Mouse (Mus musculus) activated CD4-positive, CD25-positive, alpha-beta regulatory T cell, adult 4 months (primary cell): ENCODE data around the gene Uvssa. TPM values are rescaled to one million over a fixed set of nuclear protein-coding genes. Genes with fewer than 3 reads are reported as not detected.
"Not testable (repeated sequence)": the region's sequence is repeated elsewhere in the genome, so short reads cannot be mapped to it uniquely, and the experiment has no call there.

Source experiments
- ATAC-seq: one replicate; pipeline ENCODE4 v1.8.0; 2017
- polyA plus RNA-seq, 2 experiments: library from polyadenylated mRNA; unstranded; fragments of 100-300 nt; shearing (Covaris generic); gene quantifications; one replicate each; pipeline ENCODE4 v1.2.1; 2017

Gene Uvssa
- polyA plus RNA-seq = 10 to 100 TPM; 15.5 to 20.3 TPM

DNA sequence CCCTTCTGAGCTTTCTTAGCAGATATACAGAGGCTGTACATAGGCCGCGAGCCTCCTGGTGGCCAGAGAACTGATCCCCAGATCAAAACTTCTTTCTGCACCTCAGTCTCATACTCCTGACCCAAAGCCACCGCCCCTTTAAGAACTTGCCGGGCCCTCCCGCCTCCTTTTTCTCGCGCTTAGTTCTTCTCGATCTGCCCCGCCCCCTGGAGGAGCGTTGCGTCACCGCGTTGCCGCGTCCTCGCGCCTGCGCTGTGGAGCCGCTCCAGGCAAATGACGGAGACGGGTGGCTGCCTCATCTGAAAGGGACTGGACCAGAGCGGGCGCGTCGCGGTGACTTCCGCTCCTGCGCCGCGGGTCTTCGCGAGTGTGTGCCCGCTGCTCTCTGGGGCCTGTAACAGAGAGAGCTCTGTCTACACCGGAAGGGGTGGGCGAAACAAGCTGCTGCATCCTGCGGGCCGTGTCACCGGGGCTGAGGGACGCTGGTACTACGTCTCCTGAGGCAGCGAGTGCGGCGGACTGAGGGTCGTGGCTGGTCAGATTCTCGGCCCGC is at the start of gene Uvssa:
Uvssa (plus strand) TSS at position 248 of the 553 bp plus-strand sequence.
- ATAC-seq = peak; percentile 95

DNA sequence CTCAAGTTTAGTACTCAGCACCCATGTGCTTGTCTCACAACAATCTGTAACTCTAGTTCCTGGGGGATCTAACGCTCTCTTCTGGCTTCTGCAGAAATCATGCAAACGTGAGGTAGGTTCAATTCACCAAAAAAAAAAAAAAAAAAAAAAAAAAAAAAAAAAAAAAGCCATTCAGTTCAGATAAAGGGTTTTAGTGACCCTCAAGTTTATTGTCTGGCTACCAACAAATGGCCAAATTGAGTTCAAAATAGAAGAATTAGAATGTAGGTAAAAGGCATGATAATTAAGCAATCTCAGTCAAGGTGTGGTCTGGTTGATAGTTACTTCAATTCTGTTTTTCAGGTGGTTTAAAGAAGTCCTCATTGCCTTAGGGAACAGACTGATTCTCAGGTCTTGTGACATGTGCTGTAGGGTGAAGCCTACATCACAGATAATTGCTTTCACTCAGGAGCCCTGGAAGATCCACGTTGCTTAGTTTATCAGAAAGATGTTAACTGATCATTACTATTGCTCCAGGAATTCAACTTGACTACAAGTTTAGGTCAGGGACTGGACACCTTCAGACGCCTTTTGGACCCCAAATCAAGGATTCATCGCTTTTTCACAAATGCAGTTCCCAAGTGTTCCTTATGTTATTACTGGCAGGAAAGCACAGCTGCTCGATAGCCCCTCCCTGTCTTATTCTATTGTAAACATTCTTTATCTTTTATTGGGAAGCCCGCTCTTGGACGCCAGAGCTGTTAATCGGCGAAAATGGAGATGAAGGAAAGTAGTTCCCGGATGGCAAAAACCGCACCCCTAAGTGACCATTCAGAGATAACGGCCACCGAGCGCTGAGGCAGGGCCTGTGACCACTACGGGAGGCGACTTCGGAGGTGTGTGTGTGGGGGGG is 43.7 kb upstream of the Uvssa start:
- no peak for ATAC-seq

DNA sequence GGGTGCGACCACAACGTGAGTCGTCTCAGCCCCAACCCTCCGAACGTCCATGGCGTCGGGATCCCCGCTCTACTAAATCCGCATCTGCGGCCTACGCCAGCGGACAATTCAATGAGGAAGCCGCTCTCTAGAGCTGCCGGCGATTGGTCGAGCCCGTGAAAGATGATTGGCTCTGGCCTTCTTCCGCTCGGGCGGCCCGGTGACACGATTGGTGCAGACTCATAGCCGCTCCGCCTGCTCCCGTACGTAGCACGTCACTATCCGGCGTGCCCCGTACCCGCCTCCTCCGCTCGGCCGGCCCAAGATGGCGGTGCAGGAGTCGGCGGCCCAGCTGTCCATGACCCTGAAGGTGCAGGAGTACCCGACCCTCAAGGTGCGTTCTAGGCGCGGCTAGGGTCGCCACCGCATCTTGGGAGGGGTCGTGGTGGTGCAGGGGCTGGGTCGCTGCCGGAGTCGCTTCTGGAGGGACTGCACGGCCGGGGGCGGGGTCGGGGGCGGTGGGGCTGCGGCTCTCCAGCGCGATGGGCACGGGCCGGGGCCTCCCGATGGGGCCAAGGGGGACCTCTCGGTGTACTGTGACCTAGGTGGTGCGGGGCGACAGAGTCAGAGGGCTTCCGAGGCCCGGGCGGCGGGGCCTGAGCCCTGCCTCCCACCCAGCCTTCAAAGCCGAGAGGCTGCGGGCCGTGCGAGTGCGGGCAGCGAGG is 42.9 kb upstream of the Uvssa start, which contains the start of gene Maea:
Maea (plus strand) TSS at position 237 of the 704 bp plus-strand sequence.
- ATAC-seq = peak; percentile 100

DNA sequence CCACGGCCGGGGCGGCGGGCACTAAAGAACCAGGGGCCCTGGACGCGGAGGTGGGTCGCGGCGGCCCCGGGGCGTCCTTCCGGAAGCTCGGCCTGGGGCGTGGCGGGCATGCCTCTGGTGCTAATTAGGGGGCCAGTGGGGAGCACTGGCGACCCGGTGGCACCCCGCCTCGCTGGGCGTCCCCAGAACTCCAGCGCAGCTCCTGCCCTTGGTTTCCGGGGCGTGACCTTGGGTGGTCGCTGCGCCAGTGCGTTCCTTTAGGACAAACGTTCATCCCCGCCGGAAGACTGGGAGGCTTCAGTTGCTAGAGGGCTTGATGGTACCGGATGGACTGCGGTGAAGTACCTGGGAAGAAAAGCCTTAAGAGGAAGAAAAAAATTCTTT is 42.4 kb upstream of the Uvssa start:
- ATAC-seq = no peak

DNA sequence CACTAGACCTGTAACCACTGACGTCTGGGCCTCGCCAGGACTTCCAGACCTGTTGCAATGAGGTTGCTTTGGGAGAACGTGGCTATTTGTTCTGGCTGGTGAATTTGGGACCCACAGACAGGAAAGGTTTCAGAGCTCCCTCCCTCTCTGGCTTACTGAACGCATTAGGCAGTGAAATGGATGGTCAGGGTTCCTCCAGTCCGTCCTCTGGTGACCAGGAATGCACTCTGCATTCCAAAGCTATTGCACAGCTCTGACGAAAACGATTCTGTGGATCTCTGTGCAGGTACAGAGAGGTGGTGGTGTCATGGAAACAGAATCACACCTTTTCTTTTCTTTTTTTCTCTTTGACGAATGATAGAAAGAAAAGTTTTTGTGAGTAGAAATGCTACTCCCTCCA is 41.1 kb upstream of the Uvssa start:
- no peak for ATAC-seq

DNA sequence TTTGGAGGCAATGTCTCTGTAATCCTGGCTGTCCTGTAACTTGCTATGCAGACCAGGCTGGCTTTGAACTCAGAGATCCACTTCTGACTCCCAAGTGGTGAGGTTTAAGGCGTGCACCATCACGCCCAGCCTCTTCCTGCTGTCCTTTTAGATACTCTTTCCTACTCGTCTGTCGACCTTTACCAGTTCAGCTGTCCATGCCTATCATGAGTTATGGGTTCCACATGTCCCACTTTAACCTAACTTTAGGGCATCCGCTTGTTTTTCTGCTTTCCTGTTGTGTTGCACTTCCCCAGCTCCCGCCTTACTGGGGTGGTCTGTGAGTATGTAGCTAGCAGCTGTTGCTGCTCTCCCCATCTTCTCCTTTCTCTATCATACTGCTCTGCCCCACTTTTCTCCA is 37.2 kb upstream of the Uvssa start:
- no peak for ATAC-seq

DNA sequence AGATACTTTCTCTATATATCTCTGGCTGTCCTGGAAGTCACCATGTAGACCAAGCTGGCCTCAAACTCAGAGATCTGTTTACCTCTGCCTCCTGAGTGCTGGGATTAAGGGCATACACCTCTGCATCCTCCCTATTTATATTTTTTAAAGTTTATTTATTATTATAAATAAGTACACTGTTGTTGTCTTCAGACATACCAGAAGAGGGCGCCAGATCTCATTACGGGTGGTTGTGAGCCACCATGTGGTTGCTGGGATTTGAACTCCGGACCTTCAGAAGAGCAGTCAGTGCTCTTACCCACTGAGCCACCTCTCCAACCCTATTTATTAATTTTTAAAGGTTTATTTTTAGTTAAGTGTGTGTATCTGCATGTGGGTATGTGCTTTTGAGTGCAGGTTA is 36.1 kb upstream of the Uvssa start:
- not testable (repeated sequence) for ATAC-seq

DNA sequence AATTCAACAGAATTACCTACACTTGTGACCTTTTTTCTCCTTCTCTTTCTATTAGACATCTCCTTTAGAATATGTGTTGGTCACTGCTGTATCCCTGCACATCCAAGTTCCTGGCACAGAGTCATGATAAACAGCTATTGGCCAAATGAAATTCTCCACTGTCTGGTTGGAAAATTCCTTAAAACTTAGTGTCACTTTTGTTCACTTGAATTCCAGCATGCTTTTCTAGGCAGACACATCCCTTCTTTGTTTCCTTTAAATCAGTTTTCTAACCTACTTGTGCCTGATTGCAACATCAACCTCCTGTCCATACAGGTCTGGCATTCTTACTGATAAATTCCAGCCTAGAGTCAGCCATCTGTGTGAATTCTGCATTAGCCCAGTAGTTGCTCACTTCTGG is 35.5 kb upstream of the Uvssa start:
- no peak for ATAC-seq

DNA sequence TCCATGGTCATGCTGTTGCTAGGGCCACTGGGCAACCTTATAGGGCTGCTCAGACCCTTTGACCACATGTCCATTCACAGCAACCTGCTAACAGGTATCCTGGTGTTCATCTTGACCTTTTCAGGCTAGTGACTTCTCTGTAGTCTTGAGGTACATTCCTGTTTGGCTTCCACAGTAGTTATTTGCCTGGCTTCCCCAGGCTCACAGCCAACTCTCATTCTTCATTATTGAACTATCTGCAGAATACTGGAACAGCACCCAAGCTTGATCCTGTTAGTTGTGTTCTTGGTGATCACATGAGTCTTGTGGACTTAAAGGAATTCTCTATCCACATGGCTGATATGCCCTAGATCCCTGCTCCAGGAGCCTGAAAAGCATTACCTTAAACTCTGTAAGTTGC is 34.8 kb upstream of the Uvssa start:
- ATAC-seq = no peak

DNA sequence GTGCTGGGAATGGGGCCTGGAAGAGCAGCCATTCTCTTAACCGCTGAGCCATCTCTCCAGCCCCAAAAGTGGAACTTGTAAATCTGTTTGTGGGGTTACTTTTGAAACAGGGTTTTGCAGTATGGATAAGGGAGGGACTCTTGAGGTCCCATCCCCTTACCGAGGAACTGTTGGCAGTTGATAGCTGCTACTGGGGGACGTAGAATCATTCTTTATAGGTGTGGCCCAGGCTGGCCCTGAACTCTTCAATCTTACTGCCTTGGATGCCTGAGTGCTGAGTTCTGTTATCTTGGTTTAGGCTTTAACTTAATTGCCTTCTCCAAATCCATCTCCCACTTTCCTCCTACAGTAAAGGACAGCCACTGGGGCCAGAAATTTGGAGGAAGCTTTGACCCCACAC is 34.3 kb upstream of the Uvssa start:
- no peak for ATAC-seq

DNA sequence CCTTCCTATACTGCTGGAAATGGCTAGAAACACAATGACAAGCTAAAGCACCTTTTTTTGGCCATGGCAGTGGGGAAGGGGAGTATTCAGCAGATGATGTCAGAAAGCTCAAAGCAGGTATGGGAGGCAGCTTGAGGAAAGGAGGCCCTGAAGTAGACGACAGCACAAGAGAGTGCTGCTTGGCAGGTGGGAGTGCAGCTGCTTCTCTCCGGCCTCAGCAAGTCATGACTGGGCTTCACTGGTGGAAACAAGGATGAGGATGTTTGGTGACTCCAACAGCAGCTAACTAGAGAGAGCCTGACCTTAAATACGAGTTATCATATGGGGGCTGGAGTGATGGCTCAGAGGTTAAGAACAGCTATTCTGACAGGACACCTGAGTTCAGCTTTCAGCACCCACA is 30.7 kb upstream of the Uvssa start:
- ATAC-seq = no peak

DNA sequence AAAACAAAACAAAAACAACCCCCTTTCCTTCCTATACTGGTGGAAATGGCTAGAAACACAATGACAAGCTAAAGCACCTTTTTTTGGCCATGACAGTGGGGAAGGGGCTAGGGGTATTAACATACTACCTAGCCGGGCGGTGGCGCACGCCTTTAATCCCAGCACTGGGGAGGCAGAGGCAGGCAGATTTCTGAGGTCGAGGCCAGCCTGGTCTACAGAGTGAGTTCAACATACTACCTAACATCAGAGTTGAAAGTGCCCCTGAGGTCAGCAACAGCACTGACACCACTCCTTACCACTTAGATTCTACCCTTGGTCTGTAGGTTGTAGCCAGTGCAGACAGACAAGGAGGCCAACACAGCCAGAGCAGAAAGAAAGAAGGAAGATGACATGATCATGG is 29.1 kb upstream of the Uvssa start:
- ATAC-seq = no peak

DNA sequence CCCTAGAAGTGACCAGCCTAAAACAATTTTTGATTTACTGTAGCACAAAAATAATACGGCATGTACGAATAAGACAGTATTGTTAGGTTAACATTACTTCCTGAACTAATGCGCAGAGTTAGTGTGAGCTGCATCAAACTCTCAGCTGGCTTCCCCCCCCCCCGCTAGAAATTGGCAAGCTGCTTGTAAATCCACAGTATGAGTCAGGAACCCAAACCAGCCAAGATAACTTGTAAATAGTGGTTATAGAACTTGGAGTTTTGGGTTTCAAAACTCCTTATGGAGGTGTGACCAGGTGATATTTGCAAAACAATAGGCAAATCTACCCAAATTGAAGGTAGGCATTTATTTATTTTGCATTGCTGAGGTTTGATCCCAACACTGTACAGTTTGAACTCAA is 28.6 kb upstream of the Uvssa start:
- ATAC-seq = no peak

DNA sequence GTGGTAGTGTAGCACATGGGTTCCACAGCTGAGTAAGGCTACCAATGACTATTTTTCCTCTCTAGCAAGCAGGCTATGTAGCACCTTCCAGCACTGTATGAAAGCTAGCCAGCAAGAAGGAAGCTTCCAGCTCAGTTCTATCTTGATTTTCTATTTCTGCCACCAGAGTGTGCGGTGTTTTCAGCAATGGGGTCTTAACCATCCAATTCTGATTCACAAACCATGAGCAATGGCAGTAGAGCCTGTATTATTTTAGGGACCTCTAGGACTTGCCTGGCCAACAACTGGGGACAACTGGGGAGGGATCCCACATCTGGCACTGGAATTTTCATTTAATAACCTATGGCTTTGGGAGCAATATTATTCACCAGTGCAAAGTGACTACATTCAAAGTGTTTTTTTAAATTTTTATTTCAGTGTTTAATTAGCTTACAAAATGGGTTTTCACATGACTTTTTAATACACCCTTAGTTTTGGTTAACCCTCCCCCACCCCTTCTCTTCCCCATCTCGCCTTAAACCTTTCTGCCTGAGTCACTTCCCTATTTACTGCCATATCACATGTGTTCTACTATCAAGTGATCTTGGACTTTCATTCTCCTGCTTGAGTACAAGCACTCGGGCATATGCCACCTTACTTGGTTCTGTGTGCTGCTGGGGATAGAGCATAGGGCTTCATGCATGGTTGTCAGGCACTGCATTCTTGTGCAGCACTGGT is 26.6 kb upstream of the Uvssa start:
- ATAC-seq = no peak

DNA sequence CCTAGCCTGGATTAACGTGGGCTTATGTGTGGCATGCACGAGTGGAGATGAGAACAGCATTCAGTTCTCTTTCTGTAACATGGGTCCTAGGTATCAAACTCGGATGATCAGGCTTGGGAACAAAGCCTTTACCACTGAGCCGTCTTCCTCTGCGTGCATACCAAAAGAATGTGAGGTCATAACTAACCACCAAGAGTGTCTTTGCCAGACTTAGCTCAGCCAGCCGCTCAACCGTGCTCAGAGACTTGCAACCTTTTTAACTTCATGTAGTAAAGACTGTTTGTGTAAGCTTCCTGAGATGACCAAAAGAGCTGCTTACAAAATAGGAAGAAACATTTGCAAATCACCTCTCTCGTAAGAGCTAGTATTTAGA is 26.1 kb upstream of the Uvssa start:
- no peak for ATAC-seq

DNA sequence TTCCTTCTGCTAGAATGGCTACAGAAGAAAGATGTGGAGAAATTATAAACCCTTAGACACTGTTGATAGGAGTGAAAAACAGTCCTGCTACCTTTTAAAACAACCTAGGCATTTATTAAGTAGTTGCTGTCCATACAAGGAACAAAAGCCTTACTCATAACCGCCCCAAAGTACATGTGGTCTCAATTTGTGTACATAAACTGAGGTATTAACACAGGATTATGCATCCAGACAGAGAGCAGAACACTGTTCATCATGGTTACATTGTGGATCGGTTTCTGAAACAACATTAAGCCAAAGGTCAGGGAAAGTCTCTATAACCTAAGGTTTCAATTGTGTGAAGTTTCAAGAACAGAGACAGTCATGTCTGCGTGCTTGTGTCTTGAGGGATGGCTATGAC is 25.3 kb upstream of the Uvssa start:
- no peak for ATAC-seq

DNA sequence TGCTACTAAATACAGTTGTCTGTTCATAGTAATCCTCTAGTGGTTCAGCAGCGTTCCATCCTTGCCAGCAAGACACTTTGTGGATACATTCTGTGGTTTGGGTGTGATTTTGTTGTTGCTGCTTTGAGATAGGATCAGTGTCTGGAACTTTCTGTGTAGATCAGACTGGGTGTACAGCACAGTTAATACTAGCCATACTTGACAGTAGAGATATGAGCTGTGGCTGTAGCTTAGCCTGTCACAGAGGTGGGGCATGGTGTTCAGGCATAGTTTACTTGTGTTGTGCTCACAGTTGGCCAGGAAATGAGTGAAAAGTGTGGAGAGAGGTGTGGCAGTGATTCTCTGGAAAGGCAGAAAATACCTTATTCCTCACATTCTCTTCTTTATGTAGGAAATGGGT is 20.9 kb upstream of the Uvssa start:
- no peak for ATAC-seq

DNA sequence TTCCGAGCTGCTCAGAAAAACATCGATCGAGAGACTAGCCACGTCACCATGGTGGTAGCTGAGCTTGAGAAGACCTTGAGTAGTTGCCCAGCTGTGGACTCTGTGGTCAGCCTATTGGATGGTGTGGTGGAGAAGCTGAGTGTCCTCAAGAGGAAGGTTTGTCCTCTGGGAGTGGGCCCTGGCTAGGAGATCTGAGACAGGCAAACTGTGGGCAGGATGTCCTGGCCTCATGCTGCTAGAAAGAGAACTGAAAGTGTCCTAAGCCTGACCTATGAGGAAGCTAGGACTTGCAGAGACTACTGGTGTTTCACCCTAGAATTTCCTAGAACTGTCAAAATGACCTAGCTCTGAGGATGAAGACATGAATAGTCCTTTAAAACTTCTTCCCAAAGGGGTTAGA is 19.9 kb upstream of the Uvssa start:
- no peak for ATAC-seq

DNA sequence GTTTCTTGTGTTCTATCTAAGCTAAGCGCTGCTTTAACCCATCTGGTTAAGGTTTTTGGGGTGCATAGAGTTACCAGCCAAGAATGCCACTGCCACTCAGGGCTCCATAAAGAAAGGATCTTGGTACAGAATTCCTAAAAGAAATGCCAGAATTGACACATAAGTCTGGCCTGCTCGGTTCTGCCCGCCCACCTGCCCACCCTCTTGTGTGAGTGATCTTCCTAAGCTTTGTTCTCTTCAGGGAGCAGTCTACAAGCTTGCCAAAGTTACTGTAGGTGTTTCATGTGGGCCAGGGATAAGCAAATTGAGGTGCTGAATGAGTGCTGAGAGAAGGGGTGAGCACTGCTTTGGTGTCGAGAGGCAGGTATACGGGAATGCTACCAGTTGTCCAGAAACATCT is 15.1 kb upstream of the Uvssa start:
- no peak for ATAC-seq

DNA sequence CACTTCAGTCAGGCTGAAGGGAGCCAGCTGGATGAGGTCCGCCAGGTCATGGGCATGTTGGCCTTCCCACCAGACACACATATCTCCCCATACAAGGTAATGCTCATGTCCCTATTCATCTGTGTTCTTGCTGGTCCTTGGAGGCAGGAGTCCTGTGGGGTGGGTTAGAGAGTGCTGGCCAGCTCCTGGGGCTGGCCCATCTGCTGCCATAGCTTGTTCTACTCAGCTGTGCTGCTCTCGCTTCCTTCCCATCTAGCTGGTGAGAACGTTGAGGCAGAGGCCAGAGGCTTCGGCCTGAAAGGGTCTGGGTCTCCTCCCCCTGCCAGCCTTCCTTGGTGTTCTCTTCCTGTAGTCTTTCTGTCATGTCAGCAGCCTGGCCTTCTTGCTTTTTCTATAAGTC is 9.7 kb upstream of the Uvssa start:
- ATAC-seq = no peak

DNA sequence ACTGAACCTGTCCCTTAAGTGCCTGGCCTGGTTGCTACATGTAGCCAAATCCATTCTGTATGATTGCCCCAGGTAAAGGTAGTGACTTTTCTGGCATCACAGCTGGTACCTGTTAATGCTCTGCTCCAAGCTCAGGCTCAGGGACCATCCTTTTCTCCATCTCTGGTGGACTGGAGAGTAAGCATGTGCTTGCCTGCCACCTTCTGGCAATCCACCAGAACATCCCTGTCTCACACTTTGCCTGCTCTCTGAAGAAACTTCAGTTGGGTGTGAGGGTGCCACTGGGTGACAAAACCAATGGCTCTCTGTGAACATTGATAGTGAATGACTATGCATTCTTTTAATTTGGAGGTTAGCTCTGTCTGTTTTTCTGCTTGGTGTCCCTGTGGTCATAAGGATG is 7.2 kb upstream of the Uvssa start:
- no peak for ATAC-seq

DNA sequence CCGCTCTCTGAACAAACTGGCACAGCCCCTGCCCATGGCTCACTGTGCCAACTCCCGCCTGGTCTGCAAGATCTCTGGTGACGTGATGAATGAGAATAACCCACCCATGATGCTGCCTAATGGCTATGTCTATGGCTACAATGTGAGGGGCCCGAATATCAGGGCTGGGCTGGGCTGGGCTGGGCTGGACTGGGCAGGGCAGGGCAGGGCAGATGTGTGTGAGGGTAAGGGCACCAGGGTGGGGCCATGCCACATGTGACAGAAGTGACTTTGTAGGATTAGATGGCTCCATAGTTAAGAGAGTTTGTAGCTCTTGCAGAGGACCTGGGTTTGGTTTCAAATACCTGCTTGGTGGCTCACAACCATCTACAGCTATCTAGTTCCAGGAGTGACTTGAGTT is 6.7 kb upstream of the Uvssa start:
- no peak for ATAC-seq

DNA sequence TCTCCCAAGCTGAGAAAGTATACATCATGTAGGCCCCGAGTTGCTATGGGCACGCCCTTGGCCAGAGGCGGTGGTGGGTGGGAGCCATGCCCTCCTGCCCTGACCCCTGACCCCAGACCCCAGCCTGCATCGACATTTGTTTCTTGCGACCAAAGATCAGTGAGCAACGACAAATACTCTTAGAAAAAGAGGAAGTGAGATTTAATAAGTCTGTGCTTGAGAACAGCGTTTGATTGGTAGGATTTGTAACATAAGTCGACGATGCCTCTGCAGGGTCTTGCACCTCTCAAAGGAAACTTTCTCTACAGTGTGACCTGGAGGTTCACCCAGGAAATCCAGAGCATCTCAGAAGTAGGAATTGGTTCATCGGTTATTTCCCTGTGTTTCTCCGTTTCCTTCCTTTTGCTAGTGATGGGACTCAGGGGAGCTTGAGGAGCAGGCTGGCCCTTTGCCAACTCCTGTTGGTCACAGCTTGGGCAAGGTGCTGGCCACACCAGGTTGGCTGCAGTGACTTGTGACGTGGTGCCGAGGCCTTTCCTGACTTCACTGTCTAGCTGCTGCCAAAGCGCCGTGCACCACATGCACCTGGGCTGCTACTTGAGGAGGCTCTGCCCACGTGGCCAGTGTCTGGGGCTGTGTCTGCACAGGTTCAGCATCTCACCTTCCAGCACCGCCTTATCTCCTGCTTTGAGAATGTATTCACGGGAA is 5.9 kb upstream of the Uvssa start:
- no peak for ATAC-seq
